Mouse (Mus musculus) macrophage (primary cell): ENCODE measurements around the gene Sh3bp5. TPM values are rescaled to one million over a fixed set of nuclear protein-coding genes. Genes with fewer than 3 reads are reported as not detected.
"Not testable (repeated sequence)": the region's sequence is repeated elsewhere in the genome, so short reads cannot be mapped to it uniquely, and the experiment has no call there.

ENCODE experiments used
- H3K27ac ChIP-seq: fragments of 350-480 bp; formaldehyde crosslinking; 2 replicates; pipeline ENCODE4 v1.9.0; 2021
- H3K36me3 ChIP-seq: fragments of 350-480 bp; formaldehyde crosslinking; 2 replicates; pipeline ENCODE4 v1.9.0; 2021; ENCODE audit errors: inconsistent target
- H3K4me3 ChIP-seq: fragments of 350-480 bp; formaldehyde crosslinking; 2 replicates; pipeline ENCODE4 v1.9.0; 2021; ENCODE audit errors: inconsistent target
- H3K79me2 ChIP-seq: fragments of 350-480 bp; formaldehyde crosslinking; 2 replicates; pipeline ENCODE4 v1.9.0; 2021; ENCODE audit errors: inconsistent target
- WGBS: methylation state at CpG from one replicate; pipeline ENCODE4 v1.1.7; 2026; ENCODE audit warnings: inconsistent platforms; ENCODE audit not compliant: missing documents; 5-methylcytosine and 5-hydroxymethylcytosine counted together
- polyA plus RNA-seq: library from polyadenylated mRNA; stranded (reverse); fragments of 250-400 nt; gene quantifications from 3 replicates; pipeline ENCODE4 v1.2.4, GENCODE M21; 2018; ENCODE audit warnings: inconsistent platforms
- total RNA-seq, 78 experiments: library from RNA; depleted of rRNA; stranded (reverse); fragments of 250-400 nt; gene quantifications; 1 replicate in 9 of 78; 2 replicates in 24 of 78; 3 replicates in 43 of 78; 4 replicates in 2 of 78; pipeline ENCODE4 v1.2.4; 2018; ENCODE audit warnings: inconsistent platforms in 56 of 78

The Sh3bp5 gene
- total RNA-seq (2018; cell fraction: chromatin; rRNA removed) = 100 to 1,000 TPM in 16 of 26 experiments, 10 to 100 TPM in 10; 59.6 to 272 (median 117) TPM
- total RNA-seq (2018; cell fraction: cytosol; rRNA removed) = 100 to 1,000 TPM in 24 of 26 experiments, 10 to 100 TPM in 2; 96.2 to 190 (median 141) TPM
- 100 to 1,000 TPM in 18 of 26 experiments, 10 to 100 TPM in 8; 64.7 to 176 (median 139) TPM for total RNA-seq (2018; cell fraction: nucleus; rRNA removed)
- 90.6 to 150 TPM (median 150 TPM) in 3 replicates for polyA plus RNA-seq

DNA sequence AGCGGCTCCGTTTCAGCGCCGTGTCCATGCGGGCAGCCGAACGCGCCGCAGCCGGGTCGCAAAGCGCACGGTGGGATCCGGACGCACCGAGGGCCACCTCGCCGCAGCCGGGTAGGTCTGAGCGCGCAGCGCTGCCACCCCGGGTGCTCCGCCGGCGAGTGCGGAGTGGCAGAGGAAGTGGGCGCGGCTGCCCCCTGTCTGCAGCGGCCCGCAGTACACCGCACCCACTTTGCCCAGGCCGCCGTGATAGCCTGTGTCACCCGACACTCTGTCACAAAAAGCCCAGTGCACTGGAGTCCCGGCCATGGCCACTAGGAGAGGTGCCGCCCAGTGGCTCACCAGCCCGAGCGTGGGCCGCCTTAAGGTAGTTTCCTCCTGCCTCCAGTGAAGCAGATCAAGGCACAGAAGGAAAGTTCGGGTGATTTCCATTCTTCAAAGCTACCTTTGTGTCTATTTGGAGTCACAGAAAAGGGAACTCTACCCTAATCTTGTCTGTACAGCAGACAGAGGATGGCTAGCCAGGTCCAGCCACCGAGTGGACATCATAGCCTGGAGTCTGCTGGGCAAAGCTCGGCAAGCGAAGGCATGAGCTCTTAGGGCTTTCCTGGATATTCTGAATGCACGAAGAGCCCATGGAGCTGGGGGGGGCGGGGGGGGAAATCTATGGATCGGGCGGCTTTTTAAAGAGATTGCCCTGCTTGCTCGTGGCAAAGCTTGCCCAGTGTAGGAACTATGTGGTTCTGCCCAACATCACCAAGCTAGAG lies at the start of gene Sh3bp5:
Gene Sh3bp5 (minus strand): TSS at position 149 of the 764 bp plus-strand sequence.
- Histone ChIP-seq H3K27ac (peak within 1 kb of the TSS; percentile 77), H3K36me3 (0 out of 2 replicates have a peak, but pooled peaks cover 5% of the 10 kb centered on the region), H3K79me2 (peaks cover 46% of the 10 kb centered on the region), H3K4me3 (peak within 1 kb of the TSS; percentile 86)
- 12% methylated on average over 48 of the region's 49 CpGs for WGBS

DNA sequence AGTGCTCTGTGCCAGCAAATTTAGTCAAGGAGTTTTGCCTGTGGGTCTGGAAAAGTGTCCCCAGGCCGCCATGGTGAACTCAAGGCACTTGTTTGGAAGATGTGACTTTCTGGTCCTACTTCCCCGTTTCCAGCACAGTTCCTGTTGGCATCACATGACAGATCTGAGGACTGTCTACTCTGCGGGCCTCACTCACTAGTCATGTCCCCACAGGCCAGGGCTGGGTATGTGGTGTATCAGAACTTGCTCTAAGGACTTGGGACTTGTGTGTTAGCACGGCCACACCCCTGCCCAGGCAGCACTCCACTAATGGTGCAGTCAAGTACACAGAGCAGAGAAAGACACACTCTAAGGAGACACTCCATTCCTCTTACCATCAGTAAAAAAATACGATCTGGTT lies 46.5 kb upstream of the Sh3bp5 start:
- Histone ChIP-seq H3K36me3 (peaks cover 81% of the 10 kb centered on the region), H3K4me3 (no peak overlapping the region), H3K79me2 (no peaks in the 10 kb centered on the region), H3K27ac (peak overlapping the region; percentile 37)
- WGBS = 57% methylated on average over 5 of the region's 5 CpGs

DNA sequence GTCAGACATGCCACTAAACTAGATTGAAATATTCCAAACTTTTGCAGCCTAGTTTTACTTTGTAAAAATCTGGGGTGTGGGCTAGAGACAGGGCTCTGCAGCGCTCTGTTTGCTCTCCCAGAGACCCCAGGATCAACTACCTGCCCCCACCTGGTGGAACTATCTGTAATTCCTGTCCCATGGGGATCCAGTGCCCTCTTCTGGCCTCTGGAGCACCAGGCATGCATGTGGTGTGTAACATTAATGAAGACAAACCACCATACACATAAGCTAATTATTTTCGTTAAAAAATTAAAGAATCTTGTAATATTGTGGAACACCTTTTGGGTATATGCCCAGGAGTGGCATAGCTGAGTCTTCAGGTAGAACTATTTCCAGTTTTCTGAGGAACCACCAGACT lies 37.4 kb upstream of the Sh3bp5 start:
- H3K36me3 ChIP-seq = peaks cover 2% of the 10 kb centered on the region; the same call in 1 of the 2 replicates
- no peak overlapping the region for H3K27ac ChIP-seq
- H3K79me2 ChIP-seq = no peaks in the 10 kb centered on the region
- H3K4me3 ChIP-seq = no peak overlapping the region
- 92% methylated on average over 2 of the region's 2 CpGs for WGBS

DNA sequence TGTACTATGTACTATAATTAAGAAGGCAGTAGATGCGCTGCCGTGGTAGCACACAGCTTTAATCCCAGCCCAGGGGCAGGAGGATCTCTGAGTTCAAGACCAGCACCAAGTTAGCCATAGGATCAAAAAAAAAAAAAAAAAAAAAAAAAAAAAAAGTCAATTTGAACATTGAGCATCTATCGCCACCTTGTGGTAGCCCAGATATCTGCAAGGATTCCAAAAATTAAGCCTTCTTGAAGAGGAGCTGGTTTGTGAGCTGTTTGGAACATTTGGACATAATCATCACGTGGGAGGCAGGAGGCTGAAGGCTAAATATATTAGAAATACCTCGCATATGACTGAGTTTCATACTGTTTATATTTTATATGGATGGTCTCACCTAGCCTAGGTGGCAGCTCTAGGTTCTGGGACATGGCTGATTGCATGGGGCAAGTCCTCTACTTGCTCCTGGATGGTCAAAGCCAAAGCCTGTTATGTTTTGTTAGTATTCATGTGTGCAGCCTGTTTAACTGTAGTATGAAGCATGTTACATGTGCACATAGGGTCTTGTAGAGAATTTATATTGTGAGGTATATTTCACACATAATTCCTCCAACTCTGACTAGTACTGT lies 36.7 kb upstream of the Sh3bp5 start:
- H3K4me3 ChIP-seq = no peak overlapping the region
- H3K27ac ChIP-seq = no peak overlapping the region
- H3K79me2 ChIP-seq = no peaks in the 10 kb centered on the region
- no peaks in the 10 kb centered on the region for H3K36me3 ChIP-seq
- 5% methylated on average over 5 of the region's 5 CpGs for WGBS

DNA sequence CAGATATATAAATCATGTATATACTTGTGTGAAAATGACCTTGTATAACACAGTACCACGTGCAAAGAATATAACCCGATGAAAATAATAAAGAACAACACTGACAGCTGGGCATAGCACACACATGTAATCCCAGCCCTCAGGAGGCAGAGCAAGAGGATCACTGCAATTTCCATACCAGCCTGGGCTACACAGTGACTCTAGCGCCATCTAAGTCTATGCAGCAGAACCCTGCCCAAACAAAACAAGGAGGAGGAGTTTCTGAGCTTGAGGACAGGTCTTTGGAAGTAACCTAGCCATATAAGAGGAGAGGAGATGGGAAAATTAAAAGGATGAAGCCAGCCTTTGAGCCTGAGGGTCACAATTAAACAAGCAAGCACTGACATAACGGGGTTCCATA lies 33.8 kb upstream of the Sh3bp5 start:
- 83% methylated on average over 4 of the region's 4 CpGs for WGBS

DNA sequence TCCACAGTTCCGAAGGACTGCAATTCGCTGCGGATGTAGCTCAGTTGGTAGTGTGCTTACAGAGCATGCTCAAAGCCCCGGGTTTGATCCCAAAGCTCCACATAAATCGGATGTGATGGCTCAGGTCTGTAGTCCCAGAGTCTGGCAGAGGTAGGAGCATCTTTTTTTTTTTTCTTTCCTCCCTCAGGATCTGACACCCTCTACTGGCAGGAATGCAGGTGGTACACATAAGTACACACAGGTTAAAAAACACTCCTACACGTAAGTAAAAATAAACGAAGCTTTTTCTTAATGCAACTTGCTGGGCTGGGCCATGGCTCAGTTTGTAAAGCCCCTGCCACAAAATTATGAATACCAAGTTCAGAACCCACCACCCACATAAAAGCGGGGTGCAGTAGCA lies 28.3 kb upstream of the Sh3bp5 start:
- 77% methylated on average over 8 of the region's 8 CpGs for WGBS
- no peak overlapping the region for H3K4me3 ChIP-seq
- H3K79me2 ChIP-seq = no peaks in the 10 kb centered on the region
- H3K36me3 ChIP-seq = no peaks in the 10 kb centered on the region
- H3K27ac ChIP-seq = no peak overlapping the region

More for the DNA sequence above, 33.8 kb upstream of the Sh3bp5 start:
- H3K27ac ChIP-seq = no peak overlapping the region
- H3K79me2 ChIP-seq = no peaks in the 10 kb centered on the region
- no peak overlapping the region for H3K4me3 ChIP-seq
- H3K36me3 ChIP-seq = no peaks in the 10 kb centered on the region

DNA sequence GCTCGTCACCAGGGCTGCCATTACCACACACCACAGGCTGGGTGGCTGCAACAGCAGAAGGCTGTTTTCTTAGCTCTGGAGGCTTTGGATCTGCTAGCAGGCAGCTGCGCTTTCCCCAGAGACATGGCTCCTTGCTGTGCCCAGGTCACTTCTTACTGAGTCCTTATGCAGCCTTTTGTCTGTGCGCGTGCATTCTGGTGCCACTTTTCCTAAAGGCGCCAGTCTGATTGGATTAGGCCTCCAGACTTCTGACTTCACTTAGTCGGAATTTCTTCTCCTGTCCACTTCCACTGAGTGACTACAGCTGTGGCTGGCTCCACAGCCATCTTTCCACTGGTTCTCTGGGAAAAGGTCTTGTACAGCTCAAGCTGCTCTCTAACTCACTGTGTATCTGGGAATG lies 27.0 kb upstream of the Sh3bp5 start:
- Histone ChIP-seq H3K36me3 (no peaks in the 10 kb centered on the region), H3K4me3 (no peak overlapping the region), H3K27ac (no peak overlapping the region), H3K79me2 (no peaks in the 10 kb centered on the region)
- WGBS = 92% methylated on average over 6 of the region's 6 CpGs

DNA sequence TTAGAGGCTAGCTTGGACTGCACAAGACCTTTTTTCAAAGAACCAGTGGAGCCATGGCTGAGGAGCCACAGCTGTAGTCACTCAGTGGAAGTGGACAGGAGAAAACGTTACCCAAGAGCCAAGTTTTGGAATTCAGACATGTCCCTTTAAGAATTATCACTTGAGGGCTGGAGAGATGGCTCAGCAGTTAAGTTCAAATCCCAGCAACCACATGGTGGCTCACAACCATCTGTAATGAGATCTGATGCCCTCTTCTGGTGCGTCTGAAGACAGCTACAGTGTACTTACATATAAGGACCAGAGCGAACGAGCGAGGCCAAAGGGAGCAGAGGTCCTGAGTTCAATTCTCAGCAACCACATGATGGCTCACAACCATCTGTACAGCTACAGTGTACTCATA lies 26.3 kb upstream of the Sh3bp5 start:
- H3K27ac ChIP-seq, H3K79me2 ChIP-seq, H3K4me3 ChIP-seq, H3K36me3 ChIP-seq: not testable (repeated sequence)
- 88% methylated on average over 5 of the region's 5 CpGs for WGBS

DNA sequence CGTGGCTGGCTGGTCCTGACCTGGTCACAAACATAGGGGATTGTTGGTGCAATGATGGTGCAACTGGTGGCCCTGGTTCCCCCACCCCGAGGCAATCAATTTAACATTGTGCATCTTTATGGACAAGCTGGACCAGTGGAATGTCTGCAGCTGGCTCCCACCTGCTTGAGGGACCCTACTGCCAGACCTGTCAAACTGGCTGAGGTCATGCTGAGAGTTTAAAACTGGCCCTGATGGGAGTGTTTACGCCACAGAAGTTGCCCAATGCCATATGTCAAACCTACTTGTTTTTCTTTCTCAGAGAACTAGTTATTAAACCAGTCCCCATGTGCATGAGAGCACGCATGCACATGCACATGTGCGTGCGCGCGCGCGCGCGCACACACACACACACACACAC lies 22.1 kb upstream of the Sh3bp5 start:
- Histone ChIP-seq H3K79me2 (no peaks in the 10 kb centered on the region), H3K36me3 (no peaks in the 10 kb centered on the region), H3K27ac (no peak overlapping the region), H3K4me3 (no peak overlapping the region)
- WGBS = 95% methylated on average over 12 of the region's 12 CpGs

DNA sequence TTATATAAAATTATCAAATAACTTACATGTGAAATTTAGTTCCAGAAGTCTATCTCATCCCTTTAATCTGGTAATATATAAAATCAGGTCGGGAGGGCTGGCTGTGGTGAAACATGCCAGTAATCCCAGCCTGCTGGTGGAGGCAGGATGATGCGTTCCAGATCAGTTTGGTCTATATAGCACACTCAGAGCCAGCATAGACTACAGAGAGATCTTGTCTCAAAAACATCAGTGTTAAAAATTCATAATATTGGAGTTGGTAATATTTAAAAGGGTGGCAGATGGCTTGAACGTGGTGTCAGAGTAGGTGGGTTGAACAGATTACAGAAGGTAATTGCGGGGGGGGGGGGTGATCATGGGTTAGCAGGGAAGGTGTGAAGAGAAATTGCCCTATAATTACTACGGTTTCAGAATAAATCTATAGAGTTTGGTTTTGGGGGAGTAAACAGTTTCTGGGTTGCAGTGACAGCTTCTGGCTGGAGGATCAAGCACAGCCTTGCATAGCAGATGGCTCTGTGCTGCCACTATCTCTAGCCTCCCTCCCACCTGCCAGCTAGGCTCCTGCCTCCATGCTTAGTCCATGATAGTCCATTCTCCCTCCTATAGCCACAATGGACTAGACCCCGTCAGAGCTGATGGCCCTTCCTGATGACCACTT lies 20.3 kb upstream of the Sh3bp5 start:
- no peak overlapping the region for H3K27ac ChIP-seq
- H3K36me3 ChIP-seq = no peaks in the 10 kb centered on the region
- H3K79me2 ChIP-seq = no peaks in the 10 kb centered on the region
- no peak overlapping the region for H3K4me3 ChIP-seq
- 83% methylated on average over 6 of the region's 6 CpGs for WGBS

DNA sequence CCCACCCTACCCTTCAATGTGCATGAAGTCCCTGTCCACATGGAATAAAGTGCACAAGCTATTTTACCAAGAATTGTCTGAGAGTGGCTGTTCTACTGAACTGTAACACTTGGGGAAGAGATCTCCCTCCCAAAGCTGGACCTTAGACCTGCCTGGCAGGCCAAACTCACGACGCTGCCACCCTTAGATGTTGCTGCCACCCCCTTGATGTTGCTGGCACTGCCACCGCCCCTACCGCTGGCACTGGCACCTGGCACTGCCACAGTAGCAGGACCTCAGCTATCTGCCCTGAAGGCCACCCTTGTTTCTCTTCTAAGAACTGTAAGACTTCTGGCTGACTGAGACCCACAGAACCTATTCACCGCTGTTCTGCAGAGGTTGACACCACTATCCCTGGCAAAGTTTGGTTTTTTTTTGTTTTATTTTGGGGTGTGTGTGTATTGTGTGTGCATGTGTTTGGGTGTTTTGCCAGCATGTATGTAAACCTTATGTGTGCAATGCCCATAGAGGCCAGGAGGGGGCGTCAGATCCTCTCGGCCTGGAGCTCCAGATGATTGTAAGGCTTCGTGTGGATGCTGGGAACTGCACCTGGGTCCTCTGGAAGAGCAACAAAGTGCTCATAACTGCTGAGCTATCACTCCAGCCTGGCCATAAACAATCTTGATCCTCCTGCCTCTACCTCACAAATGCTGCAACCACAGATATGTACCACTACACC lies 19.1 kb upstream of the Sh3bp5 start:
- WGBS = 92% methylated on average over 8 of the region's 8 CpGs

DNA sequence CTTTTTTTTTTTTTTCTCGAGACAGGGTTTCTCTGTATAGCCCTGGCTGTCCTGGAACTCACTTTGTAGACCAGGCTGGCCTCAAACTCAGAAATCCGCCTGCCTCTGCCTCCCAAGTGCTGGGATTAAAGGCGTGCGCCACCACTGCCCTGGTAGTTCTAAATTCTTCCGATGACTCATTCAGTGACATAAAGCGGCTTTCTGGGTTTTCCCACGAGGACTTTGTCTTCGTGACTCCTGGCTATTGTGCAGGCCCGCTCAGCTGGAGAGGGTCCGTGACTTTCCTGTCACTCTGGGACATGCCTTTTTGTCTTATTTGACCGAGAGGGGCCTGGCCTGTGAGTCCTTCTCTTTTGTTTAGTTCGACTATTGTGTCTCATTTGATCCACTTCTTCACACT lies 18.1 kb upstream of the Sh3bp5 start:
- H3K27ac ChIP-seq, H3K4me3 ChIP-seq: not testable (repeated sequence)
- 95% methylated on average over 11 of the region's 12 CpGs for WGBS

More for the DNA sequence above, 19.1 kb upstream of the Sh3bp5 start:
- Histone ChIP-seq H3K36me3 (no peaks in the 10 kb centered on the region), H3K4me3 (no peak overlapping the region), H3K27ac (no peak overlapping the region), H3K79me2 (no peaks in the 10 kb centered on the region)

DNA sequence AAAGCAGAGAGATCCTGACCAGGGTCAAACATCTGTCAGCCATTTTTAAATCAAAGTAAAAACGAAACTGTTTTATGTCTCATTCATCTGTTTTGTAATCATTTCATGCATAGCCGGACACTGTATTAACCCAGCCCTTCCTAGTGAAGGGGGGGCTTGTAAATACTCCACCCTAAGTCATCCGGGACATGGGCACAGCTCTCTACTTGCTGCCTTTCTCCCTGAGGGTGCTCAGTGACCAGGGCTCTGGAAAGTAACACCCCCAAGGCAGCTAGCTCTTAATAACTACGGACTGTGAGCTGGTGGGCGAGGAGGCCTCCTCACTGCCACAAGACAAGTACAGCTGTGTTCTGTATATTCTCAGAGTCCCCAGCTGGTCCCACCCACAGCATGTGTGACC lies 13.1 kb upstream of the Sh3bp5 start:
- no peaks in the 10 kb centered on the region for H3K36me3 ChIP-seq
- H3K27ac ChIP-seq = no peak overlapping the region
- 81% methylated on average over 5 of the region's 5 CpGs for WGBS
- no peaks in the 10 kb centered on the region for H3K79me2 ChIP-seq
- no peak overlapping the region for H3K4me3 ChIP-seq

More for the DNA sequence above, 18.1 kb upstream of the Sh3bp5 start:
- not testable (repeated sequence) for H3K36me3 ChIP-seq, H3K79me2 ChIP-seq

DNA sequence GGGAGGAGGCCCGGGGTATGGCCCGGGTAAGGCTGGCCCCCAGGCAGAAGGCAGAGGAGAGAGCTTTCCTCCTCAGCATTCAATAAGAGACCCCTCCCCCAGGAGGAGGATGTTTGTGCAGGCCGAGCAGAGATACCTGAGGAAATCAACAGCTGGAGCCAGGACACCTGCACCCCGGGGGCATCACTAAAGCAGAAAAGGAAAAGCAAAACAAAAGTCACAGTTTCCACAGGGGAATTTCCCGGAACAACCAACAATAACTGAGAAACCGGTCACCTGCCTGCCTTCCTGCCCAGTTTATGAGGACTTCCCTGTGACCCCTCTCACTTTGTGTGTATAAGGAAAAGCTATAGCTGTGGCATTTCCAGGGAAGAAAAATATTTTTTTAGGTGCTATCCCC lies 7.7 kb upstream of the Sh3bp5 start:
- Histone ChIP-seq H3K79me2 (no peaks in the 10 kb centered on the region), H3K36me3 (no peaks in the 10 kb centered on the region), H3K4me3 (no peak overlapping the region), H3K27ac (no peak overlapping the region)
- WGBS = 93% methylated on average over 6 of the region's 6 CpGs
